Mouse (Mus musculus) testis, adult 2 months (tissue): ENCODE data around the gene Tcam1.

ENCODE experiments used
- CTCF ChIP-seq: fragments of 200-500 bp; IDR thresholded peaks from 2 replicates; pipeline ENCODE4 v1.5.1; 2012; ENCODE audit warnings: low read depth, mild to moderate bottlenecking, inconsistent platforms, low read length, moderate library complexity; ENCODE audit not compliant: control insufficient read depth, insufficient read depth, insufficient replicate concordance
- POLR2A ChIP-seq: fragments of 200-500 bp; IDR thresholded peaks from 2 replicates; pipeline ENCODE4 v1.6.1; 2012; ENCODE audit warnings: low read depth, mild to moderate bottlenecking, inconsistent platforms, low read length, moderate library complexity; ENCODE audit not compliant: control insufficient read depth

GRCm38 (mm10) chr11:106289369-106289768 is 12.9 kb downstream of the Tcam1 start:
- TF ChIP-seq POLR2A, result no peak
- TF ChIP-seq CTCF, result peak; percentile 21; the same call in 1 of the 2 replicates
